Mouse (Mus musculus): ENCODE results near the gene Prrxl1.

Gene Prrxl1

GRCm38 (mm10) chr14:32627271-32627670 lies 28.1 kb downstream of the Prrxl1 start:
- in situ Hi-C loops (cut with MboI): no loop called here

- in situ Hi-C loops (cut with MboI): no loop called here
Observed at GRCm38 (mm10) chr14:32628584-32628983, 29.4 kb downstream of the Prrxl1 start.

- in situ Hi-C loops (cut with MboI): no loop called here
Observed at GRCm38 (mm10) chr14:32632908-32633600, 33.8 kb downstream of the Prrxl1 start.

- in situ Hi-C loops (cut with MboI): no loop called here
Observed at GRCm38 (mm10) chr14:32634015-32634682, 34.9 kb downstream of the Prrxl1 start.

GRCm38 (mm10) chr14:32638485-32638884 lies 39.3 kb downstream of the Prrxl1 start:
- in situ Hi-C loops (cut with MboI): no loop called here

- in situ Hi-C loops (cut with MboI): no loop called here
Observed at GRCm38 (mm10) chr14:32659781-32660180, 60.6 kb downstream of the Prrxl1 start.

GRCm38 (mm10) chr14:32663099-32663498 lies 63.9 kb downstream of the Prrxl1 start:
- in situ Hi-C loops (cut with MboI): no loop called here

GRCm38 (mm10) chr14:32673178-32673577 lies 74.0 kb downstream of the Prrxl1 start:
- in situ Hi-C loops (cut with MboI): no loop called here

- in situ Hi-C loops (cut with MboI): no loop called here
Observed at GRCm38 (mm10) chr14:32678565-32678964, 79.4 kb downstream of the Prrxl1 start.

GRCm38 (mm10) chr14:32681603-32682002 lies 82.4 kb downstream of the Prrxl1 start:
- in situ Hi-C loops (cut with MboI): no loop called here

- in situ Hi-C loops (cut with MboI): no loop called here
Observed at GRCm38 (mm10) chr14:32682536-32682935, 83.3 kb downstream of the Prrxl1 start.

GRCm38 (mm10) chr14:32683251-32683838 lies 84.1 kb downstream of the Prrxl1 start:
- in situ Hi-C loops (cut with MboI): no loop called here

- in situ Hi-C loops (cut with MboI): no loop called here
Observed at GRCm38 (mm10) chr14:32683982-32684734, 85.0 kb downstream of the Prrxl1 start.

- in situ Hi-C loops (cut with MboI): no loop called here
Observed at GRCm38 (mm10) chr14:32684735-32685105, 85.5 kb downstream of the Prrxl1 start.

GRCm38 (mm10) chr14:32685124-32685826 lies 86.1 kb downstream of the Prrxl1 start, which contains the start of gene 3425401B19Rik:
Gene 3425401B19Rik (minus strand): TSS chr14:32685293.
- in situ Hi-C loops (cut with MboI): no loop called here

GRCm38 (mm10) chr14:32695906-32696305 lies 96.7 kb downstream of the Prrxl1 start:
- in situ Hi-C loops (cut with MboI): no loop called here

- in situ Hi-C loops (cut with MboI): no loop called here
Observed at GRCm38 (mm10) chr14:32696344-32696743, 97.1 kb downstream of the Prrxl1 start.

GRCm38 (mm10) chr14:32697774-32698173 lies 98.6 kb downstream of the Prrxl1 start:
- in situ Hi-C loops (cut with MboI): no loop called here

- in situ Hi-C loops (cut with MboI): no loop called here
Observed at GRCm38 (mm10) chr14:32698556-32698955, 99.3 kb downstream of the Prrxl1 start.
